Mouse (Mus musculus) small intestine, adult 2 months (tissue): Measurements from ENCODE around the gene Mpv17l2.

Source experiments
- CTCF ChIP-seq: fragments of 200-500 bp; IDR thresholded peaks from 2 replicates; pipeline ENCODE4 v1.5.1; 2012; ENCODE audit warnings: low read depth, mild to moderate bottlenecking, control low read depth, inconsistent platforms, low read length, moderate library complexity, mixed read lengths; ENCODE audit not compliant: insufficient replicate concordance, insufficient read length; ENCODE audit errors: extremely low read depth
- POLR2A ChIP-seq: fragments of 200-500 bp; IDR thresholded peaks from 2 replicates; pipeline ENCODE4 v1.6.1; 2012; ENCODE audit warnings: low read depth, mild to moderate bottlenecking, control low read depth, inconsistent platforms, low read length, moderate library complexity

GRCm38 (mm10) chr8:70789046-70789445, 28.3 kb upstream of the Mpv17l2 start:
- TF ChIP-seq CTCF (no peak), POLR2A (no peak)
